Mouse (Mus musculus): ENCODE measurements around the gene Tmem25.
A peak's percentile ranks its signal among the peaks of the same experiment; 100 is the strongest.
"Not testable (repeated sequence)": the region's sequence is repeated elsewhere in the genome, so short reads cannot be mapped to it uniquely, and the experiment has no call there.

Tmem25 gene

GRCm38 (mm10) chr9:44771376-44771775 lies 27.7 kb downstream of the Tmem25 start:
- no peak for DNase-seq

- DNase-seq = not testable (repeated sequence)
Observed at GRCm38 (mm10) chr9:44768029-44768394, 31.1 kb downstream of the Tmem25 start.

- peak; percentile 84 for DNase-seq
Observed at GRCm38 (mm10) chr9:44767101-44768028, 31.7 kb downstream of the Tmem25 start, which contains the start of the genes Arcn1 and Ift46. Arcn1 (minus strand) TSS chr9:44767845. Ift46 (plus strand) TSS chr9:44767908.

- no peak for DNase-seq
Observed at GRCm38 (mm10) chr9:44760873-44761272, 38.2 kb downstream of the Tmem25 start.

- DNase-seq = peak; percentile 40
Observed at GRCm38 (mm10) chr9:44748473-44748872, 50.6 kb downstream of the Tmem25 start.

- no peak for DNase-seq
Observed at GRCm38 (mm10) chr9:44747341-44747740, 51.8 kb downstream of the Tmem25 start.

GRCm38 (mm10) chr9:44746666-44747065 lies 52.4 kb downstream of the Tmem25 start:
- DNase-seq = no peak

GRCm38 (mm10) chr9:44745371-44745770 lies 53.7 kb downstream of the Tmem25 start:
- no peak for DNase-seq

Data from lung, postnatal 36 days (tissue).